11 mouse cellular contexts compared by ENCODE assay signal in the genomic region with DNA sequence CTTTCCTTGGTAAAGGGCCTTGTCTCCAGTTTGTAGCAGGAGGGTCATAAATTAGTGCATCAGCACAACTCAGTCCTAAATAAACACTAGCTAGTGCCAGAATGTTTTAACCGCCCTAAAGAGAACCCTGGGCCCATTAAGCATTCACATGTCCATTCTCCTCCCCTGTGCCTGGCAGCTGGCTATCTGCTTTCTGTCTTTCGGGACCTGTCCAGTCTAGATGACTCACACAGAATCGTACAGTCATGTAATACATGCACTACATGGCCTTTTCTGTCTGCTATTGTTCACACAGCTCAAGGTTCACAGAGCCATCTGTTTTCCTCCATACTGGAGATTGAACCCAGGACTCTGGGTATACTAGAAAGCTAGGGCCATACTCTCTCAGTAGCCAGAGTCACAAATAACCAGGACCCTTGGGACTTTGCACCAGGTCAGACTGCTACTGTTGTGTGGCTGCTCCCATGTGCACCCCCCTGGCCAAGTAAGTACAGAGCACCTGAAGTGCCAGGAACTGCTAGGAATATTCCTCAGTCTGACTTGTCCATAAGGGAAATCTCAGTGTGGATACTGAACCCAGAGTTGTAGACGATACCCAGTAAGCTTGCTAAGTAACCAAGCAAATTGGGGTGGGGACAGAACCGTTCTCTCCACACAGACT. TPM values are rescaled to one million over a fixed set of nuclear protein-coding genes. Genes with fewer than 3 reads are reported as not detected.
DNase-seq lines count a peak whose midpoint lies in the region; ATAC-seq and TF ChIP-seq lines count a peak whose summit lies in the region.
"Had no signal": no experiment of that assay in that cellular context is flagged by ENCODE, and none has a peak within 500 bp of the region (broad histone marks: within the 10 kb centered on the region; RNA-seq: fewer than 3 reads in every experiment).

No protein-coding gene starts in this region.

- no peak overlapping the region for H3K9ac ChIP-seq in intestine, embryonic 14.5 days (ENCODE audit: low read length)
- no peak overlapping the region for H3K9ac ChIP-seq in intestine, postnatal 0 days (ENCODE audit: low read depth, low read length)
- H3K9ac ChIP-seq in midbrain, embryonic 16.5 days (ENCODE audit: low read depth, low read length) = no peak overlapping the region
- H3K9ac ChIP-seq in liver, embryonic 11.5 days (ENCODE audit: low read depth, low read length) = no peak overlapping the region
- H3K9ac ChIP-seq: limb, embryonic 12.5 days had no signal

- H3K4me3 ChIP-seq in intestine, embryonic 14.5 days (ENCODE audit: low read depth, low read length) = no peak overlapping the region
- H3K4me3 ChIP-seq in intestine, postnatal 0 days (ENCODE audit: low read depth, low read length) = no peak overlapping the region
- H3K4me3 ChIP-seq in midbrain, embryonic 16.5 days (ENCODE audit: low read depth, low read length) = no peak overlapping the region
- no peak overlapping the region for H3K4me3 ChIP-seq in liver, embryonic 11.5 days (ENCODE audit: low read depth, low read length)
- H3K4me3 ChIP-seq: heart, adult 2 months; limb, embryonic 12.5 days had no signal

- H3K4me2 ChIP-seq in intestine, embryonic 14.5 days (ENCODE audit: low read length) = no peak overlapping the region
- H3K4me2 ChIP-seq in intestine, postnatal 0 days (replicated peaks; ENCODE audit: low read depth) = no peak overlapping the region
- no peak overlapping the region for H3K4me2 ChIP-seq in midbrain, embryonic 16.5 days (ENCODE audit: low read length)
- H3K4me2 ChIP-seq in liver, embryonic 11.5 days = no peak overlapping the region
- H3K4me2 ChIP-seq: limb, embryonic 12.5 days had no signal

- no peaks in the 10 kb centered on the region for H3K9me3 ChIP-seq in intestine, embryonic 14.5 days (ENCODE audit: control insufficient read depth, low read length)
- H3K9me3 ChIP-seq in intestine, postnatal 0 days (ENCODE audit: control insufficient read depth) = no peaks in the 10 kb centered on the region
- H3K9me3 ChIP-seq in midbrain, embryonic 16.5 days (replicated peaks; ENCODE audit: control insufficient read depth, low read length, poor library complexity, severe bottlenecking) = no peaks in the 10 kb centered on the region
- no peaks in the 10 kb centered on the region for H3K9me3 ChIP-seq in liver, embryonic 11.5 days (ENCODE audit: control insufficient read depth, low read length)
- H3K9me3 ChIP-seq: limb, embryonic 12.5 days had no signal

- no peak overlapping the region for H3K27ac ChIP-seq in intestine, embryonic 14.5 days (ENCODE audit: low read depth)
- no peak overlapping the region for H3K27ac ChIP-seq in intestine, postnatal 0 days (ENCODE audit: low read depth, low read length)
- H3K27ac ChIP-seq in midbrain, embryonic 16.5 days (ENCODE audit: low read length) = no peak overlapping the region
- H3K27ac ChIP-seq in liver, embryonic 11.5 days (ENCODE audit: low read depth, low read length) = no peak overlapping the region
- H3K27ac ChIP-seq: heart, adult 2 months; kidney, postnatal 0 days; limb, embryonic 12.5 days had no signal

- H3K27me3 ChIP-seq in intestine, embryonic 14.5 days (replicated peaks; ENCODE audit: control insufficient read depth, insufficient read depth, low read length) = no peaks in the 10 kb centered on the region
- no peaks in the 10 kb centered on the region for H3K27me3 ChIP-seq in intestine, postnatal 0 days (replicated peaks; ENCODE audit: control insufficient read depth, insufficient read depth, low read length)
- H3K27me3 ChIP-seq in midbrain, embryonic 16.5 days (ENCODE audit: control insufficient read depth, insufficient read depth, low read depth, low read length) = no peaks in the 10 kb centered on the region
- no peaks in the 10 kb centered on the region for H3K27me3 ChIP-seq in liver, embryonic 11.5 days (replicated peaks; ENCODE audit: control insufficient read depth, insufficient read depth, low read length)
- H3K27me3 ChIP-seq: limb, embryonic 12.5 days had no signal

- no peaks in the 10 kb centered on the region for H3K4me1 ChIP-seq in intestine, embryonic 14.5 days (replicated peaks; ENCODE audit: control insufficient read depth, insufficient read depth, low read length)
- no peaks in the 10 kb centered on the region for H3K4me1 ChIP-seq in intestine, postnatal 0 days (replicated peaks; ENCODE audit: control insufficient read depth, insufficient read depth, low read length)
- H3K4me1 ChIP-seq in midbrain, embryonic 16.5 days (ENCODE audit: control insufficient read depth, insufficient read depth, low read length) = peaks cover 2% of the 10 kb centered on the region; the same call in 1 of the 2 replicates
- no peaks in the 10 kb centered on the region for H3K4me1 ChIP-seq in liver, embryonic 11.5 days (replicated peaks; ENCODE audit: control insufficient read depth, insufficient read depth, low read length)
- H3K4me1 ChIP-seq: limb, embryonic 12.5 days had no signal

- WGBS in intestine, embryonic 14.5 days = 50% methylated on average over 5 of the region's 5 CpGs
- 65% methylated on average over 5 of the region's 5 CpGs for WGBS in intestine, postnatal 0 days
- WGBS in midbrain, embryonic 16.5 days = 72% methylated on average over 5 of the region's 5 CpGs
- 68% methylated on average over 5 of the region's 5 CpGs for WGBS in liver, embryonic 11.5 days

- no peak for DNase-seq in cerebellum, adult 8-10 months
- DNase-seq in intestine, embryonic 14.5 days (ENCODE audit: low spot score) = no peak
- peak; percentile 30 to 34 for DNase-seq in adrenal gland, postnatal 36 days
- no peak for DNase-seq in T-cell, adult 2 months (ENCODE audit: low spot score)
- DNase-seq in liver, embryonic 11.5 days (ENCODE audit: low spot score) = no peak

- ATAC-seq in cerebellum, adult (ENCODE audit: insufficient number of reproducible peaks, low FRiP score, low TSS enrichment) = 0 out of 2 replicates have a peak, but pooled peaks have one; percentile 33
- peak; percentile 56; the same call in 1 of the 2 replicates for ATAC-seq in intestine, embryonic 14.5 days (replicated peaks; ENCODE audit: low FRiP score, low TSS enrichment, low read depth)
- ATAC-seq in intestine, postnatal 0 days = no peak
- peak; percentile 21 for ATAC-seq in midbrain, embryonic 16.5 days
- ATAC-seq in liver, embryonic 11.5 days (replicated peaks; ENCODE audit: low FRiP score) = no peak

- peaks cover 21% of the 10 kb centered on the region for H3K36me3 ChIP-seq in intestine, embryonic 14.5 days (ENCODE audit: control insufficient read depth, insufficient read depth, low read length)
- peaks cover 18% of the 10 kb centered on the region for H3K36me3 ChIP-seq in intestine, postnatal 0 days (ENCODE audit: control insufficient read depth, insufficient read depth)
- peaks cover 11% of the 10 kb centered on the region for H3K36me3 ChIP-seq in midbrain, embryonic 16.5 days (ENCODE audit: control insufficient read depth, insufficient read depth, low read length)
- peaks cover 7% of the 10 kb centered on the region; the same call in 1 of the 2 replicates for H3K36me3 ChIP-seq in liver, embryonic 11.5 days (ENCODE audit: control insufficient read depth, insufficient read depth, low read length)

- TF ChIP-seq CTCF in intestine, postnatal 0 days (IDR thresholded peaks at IDR 0.05; ENCODE audit: low read depth) = no peak

RNA-seq across cellular contexts. Expression of a gene that starts 23.3 kb away (rescaled TPM):
- polyA plus RNA-seq in intestine, embryonic 14.5 days (2014; fragmentation: Nextera tagmentation; extraction: Ambion mirVana) = 10.5 and 12.4 TPM in 2 replicates
- polyA plus RNA-seq in intestine, postnatal 0 days (2015; fragmentation: Nextera tagmentation; extraction: Ambion mirVana) = 2.9 and 3.6 TPM in 2 replicates
- total RNA-seq in adrenal gland, postnatal 36 days (2021) = 10 to 100 TPM in 1 of 2 experiments, 1 to 10 TPM in 1; 9.6 to 11.3 TPM
- polyA plus RNA-seq in midbrain, embryonic 16.5 days (2015; fragmentation: Nextera tagmentation; extraction: Ambion mirVana) = 19.8 and 21.7 TPM in 2 replicates
- 9.2 and 10.1 TPM in 2 replicates for polyA plus RNA-seq in liver, embryonic 11.5 days (2014; fragmentation: Nextera tagmentation; extraction: Ambion mirVana)

RNA-seq across cellular contexts. Expression of a gene that starts 23.3 kb away (rescaled TPM):
- 100 and 111 TPM in 2 replicates for polyA plus RNA-seq in intestine, embryonic 14.5 days (2014; fragmentation: Nextera tagmentation; extraction: Ambion mirVana)
- polyA plus RNA-seq in intestine, postnatal 0 days (2015; fragmentation: Nextera tagmentation; extraction: Ambion mirVana) = 42.1 and 42.2 TPM in 2 replicates
- total RNA-seq in adrenal gland, postnatal 36 days (2021) = 10 to 100 TPM; 20.1 to 23.6 TPM
- 35.4 and 41.9 TPM in 2 replicates for polyA plus RNA-seq in midbrain, embryonic 16.5 days (2015; fragmentation: Nextera tagmentation; extraction: Ambion mirVana)
- polyA plus RNA-seq in liver, embryonic 11.5 days (2014; fragmentation: Nextera tagmentation; extraction: Ambion mirVana) = 211 and 221 TPM in 2 replicates

RNA-seq across cellular contexts. Expression of a gene that starts 37.2 kb away (rescaled TPM):
- polyA plus RNA-seq in intestine, embryonic 14.5 days (2014; fragmentation: Nextera tagmentation; extraction: Ambion mirVana) = 16.1 and 18.0 TPM in 2 replicates
- 25.0 and 28.7 TPM in 2 replicates for polyA plus RNA-seq in intestine, postnatal 0 days (2015; fragmentation: Nextera tagmentation; extraction: Ambion mirVana)
- 10 to 100 TPM; 43.2 to 53.4 TPM for total RNA-seq in adrenal gland, postnatal 36 days (2021)
- polyA plus RNA-seq in midbrain, embryonic 16.5 days (2015; fragmentation: Nextera tagmentation; extraction: Ambion mirVana) = 1,570 and 1,631 TPM in 2 replicates
- 5.6 and 7.8 TPM in 2 replicates for polyA plus RNA-seq in liver, embryonic 11.5 days (2014; fragmentation: Nextera tagmentation; extraction: Ambion mirVana)

Comparison
In these comparisons a context has a peak if more than half of its experiments do, and no peak if none do; other contexts are left out.
1. ATAC-seq: peak in cerebellum, adult (single experiment), intestine, embryonic 14.5 days (single experiment) and midbrain, embryonic 16.5 days (single experiment); none in intestine, postnatal 0 days (single experiment) and liver, embryonic 11.5 days (single experiment).
2. DNase-seq: peak in adrenal gland, postnatal 36 days (2 of 2); none in cerebellum, adult 8-10 months (single experiment), intestine, embryonic 14.5 days (single experiment), T-cell, adult 2 months (single experiment) and liver, embryonic 11.5 days (single experiment).
3. RNA of a gene that starts 37.2 kb away (polyA plus RNA-seq): 1,570 to 1,631 TPM in midbrain, embryonic 16.5 days; 25.0 to 28.7 TPM in intestine, postnatal 0 days, 16.1 to 18.0 TPM in intestine, embryonic 14.5 days and 5.6 to 7.8 TPM in liver, embryonic 11.5 days; every median in the first group is over 10 times any median in the second.